Mouse (Mus musculus): Measurements from ENCODE around the gene Fmo3.

Fmo3 gene

DNA sequence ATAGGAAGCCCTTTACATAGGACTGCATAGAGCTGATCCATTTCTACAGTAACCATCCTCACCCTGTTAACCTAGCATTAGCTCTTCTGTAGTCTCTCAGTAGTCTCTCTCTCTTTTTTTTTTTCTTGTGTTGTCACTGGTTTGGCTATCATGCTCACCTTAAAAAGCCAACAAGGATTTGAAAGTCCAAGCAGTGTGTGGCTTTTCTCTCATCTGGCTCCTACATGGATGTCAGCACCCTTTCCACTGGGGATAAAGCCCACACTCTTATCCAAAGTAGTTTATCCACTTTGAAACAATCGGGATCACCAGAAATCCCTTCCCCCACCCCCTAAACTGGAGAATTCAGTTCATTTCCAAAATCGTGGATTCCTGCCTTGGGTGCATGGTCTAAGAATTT, 53.7 kb downstream of the Fmo3 start:
- DNase-seq = no peak

DNA sequence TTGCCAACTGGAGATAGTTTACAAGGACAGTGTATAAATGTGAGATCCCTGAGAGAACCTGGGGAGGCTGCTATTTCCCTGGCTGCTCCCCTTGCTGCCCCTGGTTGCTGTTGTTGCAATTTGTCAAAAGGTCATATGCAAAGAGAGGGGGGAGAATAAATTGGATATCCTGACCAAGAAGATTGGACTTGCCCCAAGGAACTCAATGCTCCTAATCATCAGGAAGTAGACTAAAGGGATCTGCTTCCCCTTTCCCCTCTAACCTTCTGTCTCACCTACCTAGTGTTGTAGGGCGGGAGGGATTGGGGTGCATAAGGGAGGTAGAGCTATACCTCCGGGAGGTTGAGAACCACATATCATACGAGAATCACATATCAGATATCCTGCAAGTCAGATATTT, 55.2 kb downstream of the Fmo3 start:
- DNase-seq = no peak

DNA sequence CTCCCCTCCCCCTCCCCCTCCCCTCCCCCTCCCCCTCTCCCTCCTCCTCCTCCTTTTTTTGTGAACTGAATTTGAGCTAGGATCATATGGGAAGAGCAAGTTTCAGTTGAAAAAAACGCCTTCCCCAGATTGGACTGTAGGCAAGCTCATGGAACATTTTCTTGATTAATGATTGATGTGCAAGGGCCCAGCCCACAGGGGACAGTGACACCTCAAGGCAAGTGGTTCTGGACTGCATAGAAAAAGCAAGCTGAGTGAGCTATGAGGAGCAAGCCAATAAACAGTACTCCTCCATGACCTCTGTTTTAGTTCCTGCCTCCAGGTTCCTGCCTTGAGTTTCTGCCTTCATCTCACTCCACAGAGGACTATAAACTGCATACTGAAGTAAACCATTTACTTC, 59.2 kb downstream of the Fmo3 start:
- DNase-seq = no peak

DNA sequence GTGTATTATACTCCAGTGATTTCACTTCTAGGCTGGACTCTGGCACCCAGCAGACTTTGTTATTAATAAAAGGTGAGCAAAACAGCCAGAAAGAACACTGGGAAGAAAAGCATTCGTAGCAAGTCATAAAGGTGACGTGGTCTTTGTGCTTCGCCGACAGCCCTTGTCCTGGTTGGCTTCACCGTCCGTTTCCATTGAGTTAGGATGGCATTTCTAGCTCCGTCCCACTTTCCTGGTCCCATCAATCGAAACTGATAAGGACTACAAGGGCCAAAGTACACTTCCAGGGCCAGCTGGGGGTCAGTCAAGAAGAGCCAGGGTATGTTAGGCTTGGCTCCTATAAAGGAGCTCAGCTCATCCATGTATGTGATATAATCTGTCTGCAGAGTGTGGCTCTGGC, 67.7 kb downstream of the Fmo3 start:
- DNase-seq = no peak

DNA sequence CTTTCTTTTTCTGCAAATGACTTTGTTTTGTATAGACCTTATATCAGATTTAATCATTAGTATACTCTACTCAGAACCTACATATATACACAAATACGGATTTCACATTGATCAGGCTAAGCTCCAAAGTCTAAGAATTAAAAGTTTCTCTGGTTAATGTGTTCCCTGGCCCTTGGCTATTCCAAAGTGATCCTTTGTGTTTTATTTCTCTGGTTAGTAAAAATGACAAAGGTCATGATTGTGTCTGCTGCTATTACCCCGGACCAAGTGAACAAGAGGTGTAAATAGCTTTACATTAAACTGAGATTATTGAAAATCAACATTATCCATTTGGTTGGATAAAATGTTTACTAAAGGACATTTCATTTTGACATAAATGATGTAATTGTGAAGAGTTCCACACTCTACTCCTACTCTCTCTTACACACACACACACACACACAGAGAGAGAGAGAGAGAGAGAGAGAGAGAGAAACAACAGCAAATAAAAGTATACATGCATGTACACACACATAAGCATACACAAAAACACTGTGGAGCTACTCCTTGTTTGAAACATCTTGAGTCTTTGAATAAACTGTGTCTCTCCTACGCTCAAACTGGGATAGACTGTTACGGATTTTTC, 69.3 kb downstream of the Fmo3 start:
- DNase-seq = no peak

DNA sequence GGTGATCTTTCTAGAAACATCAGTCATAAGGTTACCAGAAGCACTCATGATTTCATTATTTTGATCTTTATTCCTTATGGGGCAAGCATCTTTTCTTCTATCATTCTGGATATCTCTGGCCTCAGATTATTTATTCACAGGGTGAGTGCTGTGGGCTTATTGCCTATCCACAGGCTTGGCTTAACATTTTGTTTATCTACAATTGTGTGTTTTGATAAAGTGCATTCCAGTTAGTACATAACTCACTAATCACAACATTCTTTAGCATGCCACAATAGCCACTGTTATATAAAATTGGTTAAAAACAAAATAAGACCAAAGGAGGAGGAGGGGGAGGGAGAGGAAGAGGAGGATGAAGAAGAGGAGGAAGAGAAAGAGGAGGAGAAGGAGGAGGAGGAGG, 72.2 kb downstream of the Fmo3 start:
- no peak for DNase-seq

Measured in right cerebral cortex, postnatal 14 days (tissue).